Mouse (Mus musculus) heart, adult 9 months (tissue): ENCODE results near the gene Mslnl.

Experiments used
- DNase-seq, 2 experiments: peaks; one replicate each; pipeline ENCODE4 v3.0.0; 2022; ENCODE audit warnings: low spot score in 2 of 2

Gene Mslnl

DNA sequence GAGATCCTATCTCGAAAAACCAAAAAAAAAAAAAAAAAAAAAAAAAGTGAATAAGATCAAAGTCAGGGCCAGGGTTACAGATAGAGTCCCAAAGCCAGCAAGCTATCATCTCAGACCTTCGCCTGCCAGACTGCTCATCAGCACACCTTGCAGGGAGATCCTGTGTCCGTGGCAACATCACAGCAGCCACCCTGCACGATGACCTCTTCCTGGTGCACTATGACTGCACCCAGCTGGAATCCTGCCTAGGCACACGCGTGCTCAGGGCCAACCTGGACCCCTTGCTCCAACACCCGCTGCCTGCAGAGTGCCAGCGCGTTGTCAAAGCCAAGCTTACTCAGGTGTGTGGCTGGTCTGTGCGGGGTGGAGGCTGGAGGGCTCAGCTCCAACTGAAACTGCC lies 8.5 kb downstream of the Mslnl start:
- DNase-seq, result no peak

- no peak for DNase-seq
Observed at GRCm38 (mm10) chr17:25748238-25748637, 12.4 kb downstream of the Mslnl start.

DNA sequence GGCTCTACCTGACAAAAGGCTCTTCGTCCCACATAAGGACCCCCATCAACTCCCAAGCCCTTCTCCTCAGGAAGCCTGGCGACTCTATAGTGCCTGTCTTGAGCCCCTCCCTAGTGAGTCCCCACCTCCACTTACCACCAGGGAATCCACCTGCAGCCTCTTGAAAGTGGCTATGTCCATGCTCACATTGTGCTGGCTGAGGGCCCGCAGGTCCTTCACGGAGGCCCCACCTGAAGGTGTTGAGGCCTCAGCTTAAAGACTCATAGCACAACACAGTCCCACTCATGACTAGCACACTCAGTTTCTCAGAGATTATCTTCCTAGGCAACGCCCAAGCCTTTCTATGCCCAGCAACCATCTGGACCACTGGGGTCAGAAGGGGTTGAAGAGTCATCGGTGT lies 13.5 kb downstream of the Mslnl start:
- no peak for DNase-seq

GRCm38 (mm10) chr17:25751446-25751845 lies 15.6 kb downstream of the Mslnl start:
- no peak for DNase-seq

DNA sequence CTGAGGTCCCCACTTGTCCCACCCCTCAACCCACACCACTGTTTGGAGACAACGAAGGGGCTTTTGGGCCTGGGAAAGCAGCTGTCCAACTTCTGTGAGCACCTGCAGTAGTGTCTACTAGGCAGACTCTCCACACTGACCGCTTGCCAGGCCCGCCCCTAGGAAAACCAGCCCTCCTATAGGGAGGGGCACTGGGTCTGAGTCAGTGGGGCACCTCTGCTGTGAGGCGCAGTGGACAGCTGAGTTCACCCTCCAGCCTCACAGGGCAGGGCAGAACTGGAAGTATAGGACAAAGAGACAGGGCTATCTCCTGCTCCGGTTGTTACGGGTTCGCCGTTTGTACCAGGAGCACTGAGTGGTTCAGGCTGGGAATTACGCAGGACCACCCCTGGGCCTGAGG lies 18.4 kb downstream of the Mslnl start, which contains the start of gene Msln:
Msln (minus strand) TSS at position 138 of the 400 bp plus-strand sequence.
- no peak for DNase-seq

DNA sequence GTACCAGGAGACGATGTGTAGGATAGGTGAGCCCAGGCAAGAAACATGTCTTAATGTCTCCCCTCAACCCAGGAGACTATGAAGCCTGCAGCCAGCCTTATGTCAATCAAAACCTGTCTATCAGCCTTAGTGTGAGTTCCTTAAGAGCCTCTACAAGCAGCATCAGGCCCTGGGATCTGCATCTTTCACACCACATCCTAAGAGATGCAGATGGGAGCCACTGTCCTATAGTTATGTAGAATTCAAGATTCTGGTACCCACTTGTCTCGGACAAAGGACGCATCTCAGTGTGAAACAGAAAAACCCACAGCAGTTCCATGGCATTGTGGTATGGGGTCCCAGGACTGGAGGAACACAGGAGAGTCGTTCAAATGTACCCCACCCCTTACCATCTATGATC lies 19.2 kb downstream of the Mslnl start:
- DNase-seq, result no peak

- DNase-seq, result no peak
Observed at GRCm38 (mm10) chr17:25755627-25756377, 20.0 kb downstream of the Mslnl start.

DNA sequence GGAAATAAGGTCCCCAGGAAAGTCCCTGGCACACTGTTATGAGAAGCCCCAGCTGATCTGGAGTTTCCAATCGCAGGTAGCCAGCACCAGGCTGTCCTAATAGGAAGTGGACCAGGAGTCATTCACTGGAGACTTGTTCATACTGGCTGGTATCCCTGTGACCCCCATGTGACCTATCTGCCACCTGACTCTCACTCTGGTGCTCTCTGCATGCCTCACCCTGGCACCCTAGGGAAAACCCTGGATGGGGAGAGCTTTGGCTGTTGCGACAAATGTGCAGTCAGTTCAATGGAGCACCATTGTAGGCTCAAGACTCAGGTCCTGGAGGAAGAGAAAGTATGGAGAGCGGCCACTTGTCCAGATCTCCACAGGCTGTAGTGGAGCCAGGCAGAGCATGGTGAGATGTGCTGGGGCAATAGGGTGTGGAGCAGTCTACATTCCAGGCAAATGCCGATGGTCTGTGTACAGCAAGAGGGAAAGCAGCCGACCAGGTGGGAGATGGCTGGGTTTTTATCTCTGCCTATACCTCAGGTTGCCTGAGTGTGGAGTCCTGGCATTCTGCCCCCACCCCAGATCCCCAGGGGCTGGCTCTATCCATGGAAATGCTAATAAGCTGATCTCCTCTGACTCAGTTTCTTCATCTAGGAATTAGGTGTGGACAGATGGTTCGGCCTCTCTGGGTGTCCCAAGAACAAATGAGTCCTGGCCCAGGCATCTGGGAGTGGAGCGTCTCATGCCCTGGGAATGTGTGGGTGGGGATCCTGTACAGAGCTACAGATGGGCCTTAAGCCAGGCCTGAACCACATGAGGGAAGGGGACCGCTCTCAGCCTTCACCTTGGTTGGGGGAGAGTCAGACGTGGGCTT lies 20.8 kb downstream of the Mslnl start:
- no peak for DNase-seq

DNA sequence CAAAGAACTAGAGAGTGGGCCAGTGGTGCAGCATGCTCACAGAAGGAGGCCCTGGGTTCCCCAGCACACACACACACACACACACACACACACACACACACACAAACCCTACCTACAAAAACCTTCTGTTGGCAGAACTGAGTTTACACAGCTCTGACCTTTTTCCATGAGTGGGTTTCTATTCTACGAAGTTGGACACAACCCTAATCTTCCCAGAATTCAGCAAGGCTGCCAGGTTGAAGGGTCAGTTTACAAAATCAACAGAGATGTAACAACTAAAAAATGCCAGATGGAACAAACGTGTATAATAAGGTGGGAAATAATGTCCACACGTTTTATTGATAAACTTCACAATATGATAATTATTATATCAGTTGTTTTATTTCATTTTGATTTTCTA lies 21.8 kb downstream of the Mslnl start:
- DNase-seq, result no peak

DNA sequence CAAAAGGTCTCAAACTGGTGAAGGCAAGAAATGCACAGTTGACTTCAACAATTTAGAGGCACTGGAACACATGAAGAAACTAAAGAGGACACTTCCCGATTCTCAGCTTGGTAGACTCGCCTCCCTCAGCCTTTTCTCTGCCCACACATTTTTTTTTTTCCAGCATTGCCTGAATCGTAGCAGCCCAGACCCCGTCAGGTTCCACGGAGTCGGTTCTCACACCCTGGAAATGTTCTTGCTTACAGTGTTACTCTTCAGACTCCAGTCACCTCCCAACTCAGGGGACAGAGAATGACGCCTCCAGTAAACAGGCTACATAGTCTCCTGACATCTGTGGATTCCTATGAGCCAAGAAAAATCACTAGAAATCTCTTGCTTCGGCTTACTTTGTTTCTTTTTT lies 24.3 kb downstream of the Mslnl start:
- no peak for DNase-seq

GRCm38 (mm10) chr17:25761561-25761970 lies 25.7 kb downstream of the Mslnl start:
- no peak for DNase-seq

GRCm38 (mm10) chr17:25762591-25762990 lies 26.7 kb downstream of the Mslnl start:
- DNase-seq, result no peak

DNA sequence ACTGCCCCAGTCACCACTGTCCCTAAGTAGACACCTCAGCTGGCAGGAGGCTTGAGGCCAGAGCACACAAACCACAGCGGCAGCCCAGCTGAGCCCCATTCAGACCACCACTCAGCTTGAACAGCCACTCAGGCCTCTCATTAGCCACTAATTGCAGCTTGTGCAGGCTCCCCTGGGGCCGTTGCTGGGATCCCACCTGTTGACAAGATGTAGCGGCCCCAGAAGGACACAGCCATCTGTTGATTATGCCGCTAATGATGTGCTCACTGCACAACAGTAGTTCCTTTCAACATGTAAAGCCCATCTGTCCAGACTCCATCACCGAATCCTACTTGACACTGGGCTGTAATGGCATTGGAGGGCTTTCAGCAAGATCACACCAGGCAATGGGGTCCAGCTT lies 30.0 kb downstream of the Mslnl start:
- DNase-seq, result no peak

DNA sequence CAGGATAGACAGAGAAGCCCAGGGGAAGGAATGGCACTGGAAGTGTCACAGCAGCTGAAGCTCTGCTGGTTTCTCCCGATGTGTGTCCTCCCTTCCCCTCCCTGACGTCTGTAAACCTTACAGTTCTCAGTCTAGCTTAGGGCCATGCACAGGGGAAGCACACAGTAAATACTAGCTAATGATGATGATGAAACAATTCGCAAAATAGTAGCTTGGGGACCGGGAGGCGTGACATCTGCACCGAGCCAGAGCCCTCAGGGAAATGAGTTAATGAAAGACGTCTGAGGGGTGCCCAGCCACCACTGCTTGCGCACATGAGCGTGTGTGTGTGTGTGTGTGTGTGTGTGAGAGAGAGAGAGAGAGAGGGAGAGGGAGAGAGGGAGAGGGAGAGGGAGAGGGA lies 33.5 kb downstream of the Mslnl start:
- no peak for DNase-seq

DNA sequence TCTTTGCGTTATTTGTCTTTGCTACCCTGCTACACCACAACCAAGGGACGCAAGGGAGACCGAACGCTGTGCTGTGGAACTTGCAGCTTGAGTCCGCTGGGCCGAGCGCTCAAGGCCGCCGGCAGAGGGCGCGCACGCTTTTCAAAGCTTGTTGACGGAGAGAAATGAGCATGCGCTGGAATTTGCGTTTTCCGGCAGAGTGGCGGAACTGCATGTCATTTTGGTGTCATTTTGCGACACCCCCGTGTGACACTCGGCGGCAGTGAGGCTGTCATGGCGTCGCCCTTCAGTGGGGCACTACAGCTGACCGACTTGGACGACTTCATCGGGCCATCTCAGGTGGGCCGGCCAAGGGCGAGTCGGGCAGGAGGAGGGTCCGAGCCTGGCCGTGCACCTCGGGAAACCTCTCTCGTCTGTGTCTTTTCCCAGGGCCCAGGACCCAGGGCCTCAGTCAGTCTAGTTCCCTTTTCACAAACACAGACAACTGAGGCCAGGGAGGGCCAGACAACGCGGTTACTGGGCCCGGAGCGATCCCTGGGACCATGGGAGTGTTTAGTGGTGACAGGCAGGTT lies 37.8 kb downstream of the Mslnl start, which contains the start of gene Narfl:
Narfl (plus strand) TSS at position 228 of the 572 bp plus-strand sequence.
- peak; percentile 90 to 96 for DNase-seq

DNA sequence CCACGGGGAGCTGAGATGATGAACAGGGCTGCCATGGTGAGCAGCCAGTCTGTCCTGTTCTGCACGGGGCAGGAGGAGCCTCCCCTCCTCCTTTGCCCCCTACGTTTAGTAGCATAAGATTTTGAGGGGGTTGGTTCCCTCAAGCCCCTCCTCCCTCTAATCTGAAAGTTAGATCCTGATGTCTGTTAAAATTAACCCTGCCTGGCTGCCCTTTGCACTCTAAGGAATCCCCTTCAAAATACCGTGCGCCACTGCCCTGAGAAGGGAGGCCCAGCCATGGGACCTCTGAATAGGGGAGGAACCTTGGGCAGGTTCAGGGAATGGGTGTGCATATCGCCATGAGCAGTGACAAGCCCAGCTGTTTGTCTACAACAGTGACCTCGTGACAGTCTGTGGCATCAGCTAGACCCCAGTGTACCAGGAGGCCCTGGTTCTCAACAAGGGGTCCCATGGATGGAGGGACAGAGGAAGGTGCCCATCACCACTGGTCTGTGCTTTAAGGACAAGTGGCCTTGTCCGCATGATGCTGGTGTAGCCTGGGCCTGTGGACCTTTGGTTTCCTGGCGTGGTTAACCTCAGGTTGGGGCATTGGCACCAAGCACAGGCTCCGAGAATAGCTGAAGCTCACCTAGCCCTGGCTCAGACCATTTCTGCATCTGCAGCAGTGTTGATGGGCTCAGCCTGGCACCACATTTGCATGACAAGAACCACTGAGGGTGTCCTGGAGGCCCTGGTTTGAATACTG lies 39.6 kb downstream of the Mslnl start:
- DNase-seq, result no peak

DNA sequence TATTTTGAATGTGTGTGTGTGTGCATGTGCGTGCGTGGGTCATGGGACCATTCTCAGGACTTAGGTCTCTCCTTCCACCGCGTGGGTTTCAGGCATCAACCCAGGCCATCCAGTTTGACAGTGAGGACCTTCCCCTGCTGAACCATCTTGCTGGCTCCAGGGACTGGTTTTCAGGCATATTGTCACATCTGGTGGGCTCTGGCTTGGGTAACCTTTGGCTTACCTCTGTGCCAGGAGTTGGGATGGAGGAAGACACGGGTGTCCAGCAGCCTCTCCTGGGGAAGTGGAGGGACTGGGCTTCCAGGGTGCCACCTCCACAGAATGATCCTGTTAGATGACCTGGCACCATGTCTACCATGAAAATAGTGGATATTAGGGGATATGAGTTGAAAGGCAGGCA lies 42.1 kb downstream of the Mslnl start:
- no peak for DNase-seq

DNA sequence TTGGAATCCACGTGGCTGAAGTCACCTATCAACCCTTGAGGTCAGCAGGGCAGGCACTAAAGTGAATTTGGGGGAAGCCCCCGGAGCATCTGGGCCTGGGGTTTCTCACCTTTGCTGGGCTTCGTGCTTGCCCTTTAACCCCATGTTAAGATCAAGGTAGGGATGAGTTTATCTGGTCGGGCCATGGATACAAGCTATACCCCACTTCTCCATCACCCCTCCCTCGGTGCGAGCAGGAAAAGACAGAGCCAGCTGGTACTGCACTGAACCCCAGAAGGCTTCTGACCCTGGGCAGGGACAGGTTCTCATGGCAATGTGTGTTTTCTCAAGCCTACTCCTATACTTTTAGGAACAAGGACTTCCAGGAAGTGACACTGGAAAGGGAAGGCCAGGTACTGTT lies 45.5 kb downstream of the Mslnl start:
- no peak for DNase-seq

DNA sequence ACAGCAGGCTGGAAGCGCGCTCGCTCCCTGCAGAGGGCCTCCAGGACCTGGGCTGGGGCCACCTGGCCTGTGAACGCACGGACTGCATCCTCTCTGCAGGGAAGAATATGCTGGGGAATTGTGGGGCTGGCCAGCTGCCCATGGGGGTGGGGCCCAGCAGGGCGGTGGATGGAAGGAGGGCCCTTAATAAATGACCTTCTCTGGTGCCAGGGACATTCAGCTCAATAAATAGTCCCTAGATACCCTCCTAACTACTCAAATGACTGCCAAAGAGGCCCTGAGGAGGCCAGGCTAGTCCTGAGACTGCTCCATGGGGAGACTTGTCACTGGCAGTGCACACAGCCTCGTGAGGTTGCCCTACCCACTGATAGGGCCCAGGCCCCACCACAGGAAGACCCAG lies 47.2 kb downstream of the Mslnl start:
- DNase-seq, result peak; percentile 50 to 56

GRCm38 (mm10) chr17:25783861-25784574 lies 48.2 kb downstream of the Mslnl start:
- no peak for DNase-seq

- DNase-seq, result peak; percentile 95 to 97
Observed at GRCm38 (mm10) chr17:25785281-25785745, 49.5 kb downstream of the Mslnl start, which contains the start of gene Haghl. TSS of gene Haghl (minus strand) at chr17:25785673.
